Mouse (Mus musculus) spleen, postnatal 36 days (tissue): ENCODE measurements around the gene Galnt11.
"Not testable (repeated sequence)": the region's sequence is repeated elsewhere in the genome, so short reads cannot be mapped to it uniquely, and the experiment has no call there.

ENCODE experiments used
- DNase-seq, 2 experiments: peaks; one replicate each; pipeline ENCODE4 v3.0.0; 2022; ENCODE audit warnings: low spot score in 2 of 2, mixed read lengths in 1 of 2

Gene Galnt11

GRCm38 (mm10) chr5:25221604-25222003, at the start of gene Galnt11:
Gene Galnt11, plus strand, starts transcription at chr5:25221904.
- no peak for DNase-seq

GRCm38 (mm10) chr5:25177937-25178336, 43.8 kb upstream of the Galnt11 start:
- not testable (repeated sequence) for DNase-seq

- not testable (repeated sequence) for DNase-seq
These were observed 43.2 kb upstream of the Galnt11 start for GRCm38 (mm10) chr5:25178543-25178942.

- no peak for DNase-seq
These were observed 42.4 kb upstream of the Galnt11 start for GRCm38 (mm10) chr5:25179284-25179683.

GRCm38 (mm10) chr5:25179936-25180488, 41.7 kb upstream of the Galnt11 start:
- no peak for DNase-seq

GRCm38 (mm10) chr5:25181004-25181531, 40.6 kb upstream of the Galnt11 start, which contains the start of gene Galntl5:
Gene Galntl5, plus strand, starts transcription at chr5:25181460.
- DNase-seq, result no peak

GRCm38 (mm10) chr5:25183595-25183994, 38.1 kb upstream of the Galnt11 start:
- DNase-seq, result no peak

- DNase-seq, result no peak
These were observed 37.1 kb upstream of the Galnt11 start for GRCm38 (mm10) chr5:25184594-25184993.

- DNase-seq, result no peak
These were observed 34.0 kb upstream of the Galnt11 start for GRCm38 (mm10) chr5:25187727-25188126.

- DNase-seq, result no peak
These were observed 32.9 kb upstream of the Galnt11 start for GRCm38 (mm10) chr5:25188802-25189201.

GRCm38 (mm10) chr5:25190521-25190920, 31.2 kb upstream of the Galnt11 start:
- no peak for DNase-seq

- no peak for DNase-seq
These were observed 9.8 kb upstream of the Galnt11 start for GRCm38 (mm10) chr5:25211872-25212271.

- DNase-seq, result not testable (repeated sequence)
These were observed 8.5 kb upstream of the Galnt11 start for GRCm38 (mm10) chr5:25213216-25213615.

GRCm38 (mm10) chr5:25215006-25215405, 6.7 kb upstream of the Galnt11 start:
- no peak for DNase-seq

GRCm38 (mm10) chr5:25222752-25223702, 1.3 kb downstream of the Galnt11 start, which contains the start of gene E130116L18Rik:
Gene E130116L18Rik, minus strand, starts transcription at chr5:25223153.
- DNase-seq, result peak; percentile 77 to 78

- not testable (repeated sequence) for DNase-seq
These were observed 2.7 kb downstream of the Galnt11 start for GRCm38 (mm10) chr5:25224377-25224776.

- DNase-seq, result no peak
These were observed 21.4 kb downstream of the Galnt11 start for GRCm38 (mm10) chr5:25243101-25243500.

GRCm38 (mm10) chr5:25245806-25246472, 24.2 kb downstream of the Galnt11 start:
- no peak for DNase-seq

GRCm38 (mm10) chr5:25246473-25246865, 24.8 kb downstream of the Galnt11 start:
- DNase-seq, result no peak

- no peak for DNase-seq
These were observed 25.3 kb downstream of the Galnt11 start for GRCm38 (mm10) chr5:25247036-25247435.

GRCm38 (mm10) chr5:25252423-25252822, 30.7 kb downstream of the Galnt11 start:
- DNase-seq, result no peak
